Mouse (Mus musculus) heart, postnatal 36 days (tissue): ENCODE measurements around the gene Mrps27. TPM values are rescaled to one million over a fixed set of nuclear protein-coding genes. Genes with fewer than 3 reads are reported as not detected.
A peak's percentile ranks its signal among the peaks of the same experiment; 100 is the strongest.

Source experiments
- DNase-seq, 2 experiments: peaks; one replicate each; pipeline ENCODE4 v3.0.0; 2021 to 2022
- intact Hi-C: fragments of 180-260 bp; cut with DNase I; formaldehyde crosslinking; loops from one replicate; pipeline ENCODE4 v1.15.1; 2025
- total RNA-seq, 2 experiments: library from RNA; stranded (reverse); gene quantifications; 2 replicates each; pipeline ENCODE4 v1.2.3; 2021

The Mrps27 gene
- total RNA-seq, 2 experiments from 2014 or later: 48.2 to 48.8 TPM

DNA sequence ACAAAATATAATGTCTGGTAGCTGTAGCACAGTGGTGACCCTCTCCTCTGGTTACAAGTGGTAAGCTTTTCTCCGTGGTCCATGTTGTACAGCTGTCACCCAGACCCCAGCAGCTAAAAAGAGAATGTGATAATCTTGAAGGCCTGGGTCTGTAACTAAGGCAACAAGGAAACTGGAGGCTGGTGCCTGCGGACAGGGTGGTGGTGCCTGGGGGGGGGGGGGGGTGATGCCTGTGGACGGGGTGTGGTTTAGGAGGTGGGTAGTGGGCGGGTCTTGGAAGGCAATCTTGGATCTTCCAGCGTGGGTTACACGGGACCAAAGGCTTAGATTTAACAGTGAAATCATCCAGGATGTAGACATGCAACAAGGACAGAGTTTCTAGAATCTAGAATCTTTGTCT is 37.8 kb downstream of the Mrps27 start:
- intact Hi-C loops: no loop called here
- DNase-seq: no peak

DNA sequence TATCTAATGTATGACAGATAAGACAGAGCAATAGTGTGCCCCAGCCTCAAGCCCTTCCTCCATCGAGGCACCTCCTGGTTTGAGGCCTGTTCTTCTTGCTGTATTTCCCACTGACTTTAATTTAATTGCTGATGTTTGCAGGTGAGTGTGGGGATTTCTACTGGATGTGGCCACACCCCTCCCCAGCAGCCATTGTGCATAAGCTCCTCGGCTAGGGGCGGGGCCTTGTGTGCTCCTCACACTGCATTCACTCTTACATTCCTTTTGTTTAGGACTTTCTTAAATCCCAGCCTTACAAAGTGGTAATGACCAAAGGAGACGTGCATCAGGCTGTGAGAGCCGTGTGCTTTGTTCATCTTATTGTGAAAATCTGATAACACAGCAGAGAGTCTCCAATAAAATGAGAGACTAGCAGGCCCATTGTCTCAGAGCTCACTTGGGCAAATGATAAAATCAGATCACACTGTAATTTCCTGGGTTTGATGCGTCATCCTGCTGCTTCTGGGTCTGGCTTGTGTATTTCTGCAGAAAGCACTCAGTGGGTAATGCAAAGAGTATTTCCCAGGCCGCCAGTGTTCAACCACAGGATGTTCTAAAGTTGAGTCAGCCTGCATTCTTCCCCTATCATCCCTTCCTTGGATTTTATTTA is 40.1 kb downstream of the Mrps27 start:
- DNase-seq: no peak

DNA sequence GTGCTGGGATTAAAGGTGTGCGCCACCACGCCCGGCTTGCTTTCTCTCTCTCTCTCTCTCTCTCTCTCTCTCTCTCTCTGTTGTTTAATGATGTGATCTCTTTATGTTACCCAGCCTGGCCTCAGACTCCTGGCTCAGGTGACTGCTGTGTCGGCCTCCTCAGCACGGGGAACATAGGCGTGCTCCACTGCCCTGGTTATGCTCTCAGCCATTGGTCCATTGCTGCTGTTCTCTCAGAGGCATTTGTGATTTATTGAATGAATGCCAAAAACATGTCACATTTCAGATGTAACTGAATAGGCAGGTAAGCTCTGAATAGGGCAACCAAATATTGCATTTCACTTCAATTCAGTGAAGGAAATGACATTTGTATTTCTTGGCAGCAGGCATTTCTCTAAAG is 41.3 kb downstream of the Mrps27 start:
- intact Hi-C loops: no loop called here

More for the DNA sequence above, 40.1 kb downstream of the Mrps27 start:
- intact Hi-C loops: no loop called here

DNA sequence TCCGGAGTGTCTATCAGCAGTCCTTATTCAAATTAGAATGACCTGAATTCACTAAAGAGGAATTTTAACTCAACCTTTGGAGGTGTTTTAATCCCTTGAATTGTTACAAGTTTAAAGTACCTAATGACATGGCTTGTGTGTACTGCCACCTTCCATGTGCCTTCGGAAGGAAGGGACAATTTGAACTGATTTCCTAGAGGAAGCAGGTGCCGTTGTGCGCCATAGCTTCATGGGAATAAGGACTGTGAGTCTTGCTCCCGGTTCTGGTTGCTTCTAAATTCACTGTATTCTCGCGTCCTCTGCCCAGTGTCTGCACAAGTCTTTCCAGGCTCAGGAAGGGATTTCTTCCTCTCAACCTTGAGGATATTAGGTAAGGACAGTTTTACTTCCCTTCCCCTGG is 41.8 kb downstream of the Mrps27 start:
- intact Hi-C loops: no loop called here
- DNase-seq: no peak

More for the DNA sequence above, 41.3 kb downstream of the Mrps27 start:
- DNase-seq: no peak

DNA sequence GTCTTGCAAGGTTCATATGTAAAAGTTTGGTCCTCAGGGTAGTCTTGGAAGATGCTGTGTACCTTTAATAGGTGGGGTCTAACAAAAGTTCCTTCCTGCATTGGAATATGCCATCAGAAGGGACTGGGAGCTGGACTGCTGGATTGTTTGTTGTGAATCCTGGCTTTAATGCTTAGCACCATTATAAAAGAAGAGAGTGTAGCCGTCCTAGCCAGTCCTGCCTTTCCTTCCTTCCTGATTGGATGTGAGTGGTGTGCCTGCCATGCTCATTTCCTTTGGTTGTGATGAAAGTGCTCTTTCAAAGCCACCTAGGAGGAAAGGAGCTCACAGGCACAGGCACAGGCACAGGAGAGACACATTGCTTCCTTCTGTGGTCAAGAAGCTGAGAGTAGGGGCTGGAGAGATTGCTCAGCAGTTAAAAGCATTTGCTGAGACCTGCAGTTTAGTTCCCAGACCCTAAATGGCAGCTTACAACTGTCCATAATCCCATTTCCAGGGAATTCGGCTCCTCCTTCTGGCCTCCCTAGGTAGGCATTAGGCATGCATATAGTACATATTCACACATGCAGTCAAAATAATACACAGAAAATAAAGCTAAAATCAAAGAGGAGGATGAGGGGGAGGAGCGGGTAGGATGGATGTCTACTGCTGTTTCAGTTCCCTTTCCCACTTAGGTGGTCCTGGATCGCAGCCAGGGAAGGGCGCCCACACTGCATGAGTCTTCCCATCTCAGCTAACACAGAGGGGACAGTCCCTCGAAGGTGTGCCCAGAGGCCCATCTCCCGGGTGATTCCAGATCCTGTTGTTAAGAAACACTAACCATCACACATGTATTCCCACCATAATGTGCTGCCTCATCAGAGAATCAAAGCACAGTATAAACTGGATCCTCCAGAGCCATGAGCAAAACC is 43.6 kb downstream of the Mrps27 start:
- intact Hi-C loops: no loop called here
- DNase-seq: no peak

DNA sequence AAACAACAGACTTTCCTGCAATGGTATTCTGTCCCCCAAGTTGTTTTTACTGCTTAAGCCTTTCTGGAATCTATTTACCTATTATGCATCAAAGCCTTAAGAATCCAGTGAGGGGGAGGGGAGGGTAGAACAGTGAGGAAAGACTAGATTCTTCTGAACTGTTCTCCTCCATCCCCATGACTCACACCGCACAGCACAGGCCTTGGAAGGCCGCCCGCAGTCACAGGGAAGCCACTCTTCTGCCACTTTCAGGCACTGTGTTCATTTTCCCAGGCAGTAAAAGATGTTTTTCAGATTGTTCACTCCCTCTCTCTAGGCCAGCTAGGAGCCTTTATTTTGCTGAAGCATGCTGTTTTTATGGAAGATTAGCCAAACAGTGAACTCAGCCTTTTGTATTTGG is 46.8 kb downstream of the Mrps27 start:
- peak; percentile 54 to 57 for DNase-seq
- intact Hi-C loops: no loop called here

DNA sequence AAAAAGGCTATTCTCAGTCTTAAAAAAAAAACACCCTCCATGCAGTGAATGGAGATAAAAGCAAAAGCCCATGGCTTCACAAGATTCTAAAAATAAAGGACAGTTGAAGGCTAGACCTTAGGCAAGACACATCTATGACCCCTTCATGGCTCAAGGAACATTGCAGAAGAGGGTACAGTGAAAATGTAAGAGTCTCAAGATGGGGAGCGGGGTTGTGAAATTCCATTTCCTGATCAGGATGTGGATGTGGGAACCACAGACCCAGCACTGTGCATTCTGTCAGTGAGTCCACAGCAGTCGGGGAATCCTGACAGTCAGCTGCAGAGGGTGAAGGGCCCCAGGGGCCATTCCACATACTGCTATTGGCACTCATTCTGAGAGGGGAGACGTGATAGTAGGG is 48.5 kb downstream of the Mrps27 start:
- intact Hi-C loops: no loop called here
- DNase-seq: no peak

DNA sequence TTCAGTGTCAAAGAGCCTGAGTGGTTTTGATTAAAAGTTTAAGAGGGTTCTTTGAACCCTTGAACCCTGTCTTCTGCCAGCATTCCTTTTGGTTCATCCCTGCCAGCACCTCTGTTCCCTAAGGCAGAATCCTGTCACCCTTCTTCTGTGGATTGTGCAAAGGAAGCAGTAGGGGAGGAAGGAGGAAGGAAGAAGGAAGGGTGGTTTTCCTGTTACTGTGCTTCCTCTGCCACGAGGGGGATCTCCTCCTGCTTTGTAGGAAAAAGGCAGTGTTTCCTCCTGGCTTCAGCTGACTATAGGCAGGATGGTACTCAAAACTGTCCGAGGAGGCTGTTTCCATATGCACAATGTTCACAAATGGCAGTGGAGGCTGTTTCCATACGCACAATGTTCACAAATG is 50.1 kb downstream of the Mrps27 start:
- intact Hi-C loops: loop anchor here (2.0 kb wide), 1 partner anchor 18 kb away; no protein-coding TSS in a partner anchor
- no peak for DNase-seq

DNA sequence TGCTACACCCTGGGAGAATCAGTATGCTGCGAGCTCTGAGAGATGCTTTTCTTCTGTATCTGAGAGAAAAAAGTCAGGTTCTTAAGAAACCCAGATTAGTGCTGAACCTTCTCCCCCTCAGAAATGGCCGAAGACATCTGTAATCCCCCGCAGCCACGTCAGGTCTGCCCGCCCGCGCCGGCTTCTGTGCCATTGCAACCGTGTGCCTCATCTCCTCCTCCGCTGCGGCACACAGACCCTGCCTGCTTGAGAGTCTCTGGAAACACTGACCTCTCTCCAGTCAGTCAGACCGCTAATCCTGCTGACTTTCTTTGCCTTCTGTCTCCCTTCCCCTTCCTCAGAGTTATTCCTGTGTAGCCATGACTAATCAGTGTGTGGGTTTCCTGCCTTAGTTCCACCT is 50.9 kb downstream of the Mrps27 start:
- peak in 1 of 2 experiments; percentile 15 for DNase-seq
- intact Hi-C loops: loop anchor here (2.0 kb wide), 1 partner anchor 17 kb away; no protein-coding TSS in a partner anchor

DNA sequence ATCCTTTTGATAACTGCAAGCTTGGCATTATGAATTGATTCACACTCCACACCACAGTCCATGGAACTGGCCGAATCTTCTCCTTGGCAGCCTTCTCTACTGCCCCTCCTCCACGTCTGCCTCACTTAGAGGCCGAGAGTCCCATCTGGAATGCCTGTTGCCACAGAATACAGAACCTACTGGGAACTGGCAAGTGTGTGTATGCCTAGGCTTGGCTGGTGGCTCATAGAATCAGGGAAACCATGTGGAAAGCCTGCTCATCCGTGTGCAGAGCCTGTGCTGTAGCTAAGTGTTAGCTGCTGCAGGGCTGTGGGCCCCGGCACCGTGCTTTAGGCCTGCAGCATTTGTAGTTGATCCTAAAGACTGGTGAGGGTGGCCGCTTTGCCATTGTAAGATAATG is 52.6 kb downstream of the Mrps27 start:
- no peak for DNase-seq
- intact Hi-C loops: no loop called here

DNA sequence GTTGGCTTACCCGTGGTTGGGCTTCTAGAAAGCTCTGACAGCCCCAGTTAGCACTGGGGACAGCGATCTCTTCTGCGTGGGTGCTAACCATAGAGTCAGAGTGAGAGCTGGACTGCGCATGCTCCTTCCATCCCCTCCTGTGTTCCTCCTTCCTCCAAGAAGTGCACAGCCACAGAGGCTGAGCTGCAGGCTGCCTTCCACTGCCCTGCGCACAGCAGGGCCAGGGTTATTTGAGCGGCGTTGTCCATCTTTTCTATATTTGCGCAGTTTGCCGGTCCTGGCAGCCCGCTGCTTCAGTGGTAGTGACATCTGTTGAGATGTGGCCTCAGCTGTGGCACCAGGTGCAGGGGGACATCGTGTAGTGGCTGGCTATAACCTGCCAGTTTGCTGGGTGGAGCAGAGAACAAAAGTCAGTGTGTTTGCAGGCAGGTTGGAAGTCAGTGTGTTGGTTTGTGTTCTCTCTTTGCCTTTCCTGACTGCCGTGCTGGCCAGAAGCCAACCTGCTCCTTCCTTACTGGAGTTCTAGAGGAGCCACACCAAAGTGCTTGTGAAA is 53.6 kb downstream of the Mrps27 start:
- intact Hi-C loops: no loop called here
- peak; percentile 34 to 66 for DNase-seq

DNA sequence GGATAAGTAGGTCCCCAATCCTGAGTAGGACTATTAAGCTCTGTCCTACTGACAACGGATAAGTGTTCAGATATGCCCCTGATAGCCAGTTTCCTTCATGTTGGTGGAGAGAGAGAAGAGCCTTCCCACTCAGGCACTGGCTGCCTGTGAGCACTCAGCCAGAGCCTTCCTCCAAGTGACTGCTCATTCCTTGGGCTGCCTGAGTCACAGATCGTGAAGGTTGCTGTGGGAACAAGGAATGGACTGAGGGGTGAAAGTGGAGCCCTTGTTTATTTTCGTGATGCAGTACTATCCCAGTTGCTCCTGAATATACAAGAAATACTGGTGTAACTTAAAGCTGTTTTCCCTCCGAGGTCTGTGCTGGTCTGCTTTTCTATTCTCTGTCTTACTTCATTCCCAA is 54.8 kb downstream of the Mrps27 start:
- DNase-seq: no peak
- intact Hi-C loops: no loop called here

DNA sequence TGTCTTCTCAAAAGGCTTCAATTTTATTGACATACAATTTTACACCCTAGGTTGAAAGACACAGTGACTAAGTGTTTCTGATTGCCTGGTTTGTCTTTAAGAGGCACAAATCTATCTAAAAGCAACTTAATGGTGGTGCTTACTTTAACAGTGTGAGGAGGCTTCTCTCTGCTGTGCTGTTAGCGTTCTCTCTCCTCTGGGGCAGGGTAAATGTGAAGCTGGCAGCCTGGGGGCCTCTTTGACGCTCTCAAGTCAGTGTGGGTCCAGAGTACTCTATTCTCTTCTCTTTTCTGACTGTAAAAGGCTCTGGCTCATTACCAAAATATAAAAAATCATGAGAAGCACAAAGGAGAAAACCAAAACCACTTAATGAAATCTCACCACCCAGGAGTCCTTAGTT is 64.6 kb downstream of the Mrps27 start:
- intact Hi-C loops: no loop called here
- DNase-seq: no peak

DNA sequence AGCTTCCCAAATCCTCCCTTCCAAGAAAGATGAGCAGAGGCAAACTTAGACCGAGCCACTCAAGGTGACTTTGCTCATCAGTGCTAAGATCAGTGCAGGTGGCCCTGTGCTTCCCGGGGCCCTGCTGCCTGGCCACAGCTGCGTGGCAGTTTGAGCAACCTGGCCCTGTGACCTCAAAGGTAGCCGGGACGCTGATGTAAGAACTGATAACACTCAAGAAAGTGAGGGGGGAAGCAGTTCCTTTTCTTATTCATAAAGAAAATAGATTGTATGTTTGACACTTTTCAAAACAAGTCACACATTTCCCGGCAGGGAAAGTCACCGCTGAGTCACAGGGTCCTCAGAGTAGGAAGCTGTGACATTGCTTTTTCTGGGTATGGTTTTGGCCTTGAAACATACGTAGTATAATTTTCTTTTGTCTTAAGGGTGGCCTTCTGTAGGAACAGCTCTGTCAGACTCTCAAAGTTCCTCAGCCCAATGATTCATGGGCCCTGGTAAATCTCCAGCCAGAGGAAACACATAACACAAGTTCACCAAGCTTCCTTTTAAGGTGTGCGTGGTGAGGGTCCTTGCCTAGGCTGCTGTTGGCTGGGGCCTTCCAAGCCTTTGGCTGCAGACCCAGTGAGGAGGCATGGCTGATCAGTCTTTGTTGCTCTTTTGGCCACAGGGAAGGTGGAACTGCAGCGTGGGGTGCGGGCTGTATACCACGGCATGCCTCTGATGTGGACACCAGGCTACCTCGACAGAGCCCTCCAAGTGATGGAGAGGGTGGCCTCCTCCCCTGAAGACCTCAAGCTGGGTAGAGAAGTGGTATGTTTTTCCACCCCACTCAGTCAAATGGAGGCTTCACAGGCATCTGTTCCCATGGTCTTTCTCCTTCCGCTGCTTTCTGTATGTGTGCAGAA is 66.3 kb downstream of the Mrps27 start:
- intact Hi-C loops: loop anchor here (5.0 kb wide), 1 partner anchor 34 kb away; no protein-coding TSS in a partner anchor
- DNase-seq: no peak

DNA sequence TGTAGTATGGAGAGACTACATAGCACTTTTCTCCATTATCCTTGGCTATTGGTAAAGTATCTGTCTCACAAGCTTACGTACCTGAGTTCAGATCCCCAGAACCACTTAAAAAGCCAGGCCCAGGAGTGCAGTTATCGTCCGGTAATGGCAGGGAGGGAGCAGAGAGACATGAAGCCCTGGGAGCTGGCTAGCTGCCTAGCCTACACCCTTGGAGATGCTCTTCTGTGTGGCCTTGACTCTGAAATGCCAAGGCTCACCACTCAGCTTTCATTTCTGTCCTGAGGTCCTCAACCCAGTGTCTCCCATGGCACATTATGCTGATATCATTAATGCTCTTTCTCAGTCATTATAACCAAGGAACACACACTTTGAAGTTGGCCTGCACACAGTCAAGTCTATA is 67.2 kb downstream of the Mrps27 start:
- no peak for DNase-seq
- intact Hi-C loops: loop anchor here (2.0 to 5.0 kb wide), 2 partner anchors 17 to 34 kb away; no protein-coding TSS in a partner anchor

DNA sequence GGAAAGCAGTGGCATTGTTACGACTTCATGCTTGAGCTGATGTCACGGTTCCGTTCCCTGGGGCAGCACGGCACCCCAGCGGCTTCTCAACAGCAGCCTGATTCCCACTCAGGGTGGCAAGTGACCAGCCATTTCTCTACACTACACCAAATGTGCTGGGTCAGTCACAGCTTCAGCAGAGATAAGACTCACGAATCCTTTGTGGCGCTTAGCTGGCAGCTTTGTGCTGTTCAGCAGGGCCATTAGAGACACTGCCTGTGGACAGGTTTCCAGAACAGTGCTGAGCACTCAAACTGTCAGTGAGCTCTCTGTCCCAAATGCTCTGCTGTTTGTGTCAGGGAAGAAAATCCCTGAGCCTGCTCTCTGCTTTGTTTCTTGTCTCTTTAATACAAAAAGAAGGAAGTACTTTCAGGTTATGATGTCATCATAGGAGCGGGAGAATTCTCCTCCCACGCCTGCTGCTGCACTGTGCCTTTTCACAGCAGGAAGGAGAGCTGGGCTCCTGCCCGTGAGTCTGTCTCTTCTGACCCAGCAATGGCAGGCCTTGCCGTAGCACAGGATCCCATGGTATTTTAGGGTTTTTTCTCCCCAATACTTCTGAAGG is 68.0 kb downstream of the Mrps27 start:
- intact Hi-C loops: loop anchor here (2.0 to 5.0 kb wide), 2 partner anchors 18 to 35 kb away; no protein-coding TSS in a partner anchor
- peak; percentile 60 for DNase-seq

DNA sequence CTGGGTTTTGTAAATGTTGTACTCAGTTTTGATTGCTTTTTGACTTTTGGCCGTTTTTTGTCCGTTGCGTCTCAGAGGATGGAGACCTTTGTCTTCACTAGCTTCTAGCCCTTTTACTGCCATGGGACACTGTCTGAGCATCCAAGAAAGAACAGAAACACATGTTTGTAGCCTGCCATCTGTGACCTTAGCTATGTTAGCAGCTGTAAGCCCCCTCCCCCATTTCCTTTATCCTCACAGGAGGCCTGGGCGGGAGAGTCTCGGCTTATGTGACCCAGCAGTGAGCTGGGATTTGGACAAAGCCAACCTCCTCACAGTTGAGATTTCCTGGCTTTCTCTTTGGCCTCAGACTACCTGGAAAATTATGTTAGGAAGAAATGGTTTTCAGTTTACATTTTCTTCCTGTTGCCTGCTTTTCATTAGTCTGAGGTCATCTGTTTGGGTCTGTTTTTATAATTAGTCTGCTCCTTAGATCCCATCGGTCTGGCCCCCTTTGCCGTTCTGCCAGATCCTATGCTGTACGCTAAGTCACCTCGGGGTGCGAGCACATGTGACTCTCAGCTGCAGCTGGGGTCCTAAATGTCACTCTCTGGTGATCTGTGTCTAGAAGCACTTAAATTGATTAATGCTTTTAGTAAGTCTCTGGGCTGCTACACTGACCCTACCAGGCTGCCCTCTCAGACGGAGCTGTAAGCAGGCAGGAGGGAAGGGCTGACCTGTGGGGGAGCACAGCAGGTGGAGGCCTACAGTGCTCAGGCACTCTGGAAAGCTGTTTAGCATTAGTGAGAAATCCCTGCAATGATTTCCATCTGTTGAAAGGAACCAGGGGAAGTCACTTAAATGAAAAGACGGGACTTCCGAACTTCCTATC is 69.1 kb downstream of the Mrps27 start:
- no peak for DNase-seq
- intact Hi-C loops: loop anchor here (2.0 to 5.0 kb wide), 2 partner anchors 19 to 36 kb away; no protein-coding TSS in a partner anchor

DNA sequence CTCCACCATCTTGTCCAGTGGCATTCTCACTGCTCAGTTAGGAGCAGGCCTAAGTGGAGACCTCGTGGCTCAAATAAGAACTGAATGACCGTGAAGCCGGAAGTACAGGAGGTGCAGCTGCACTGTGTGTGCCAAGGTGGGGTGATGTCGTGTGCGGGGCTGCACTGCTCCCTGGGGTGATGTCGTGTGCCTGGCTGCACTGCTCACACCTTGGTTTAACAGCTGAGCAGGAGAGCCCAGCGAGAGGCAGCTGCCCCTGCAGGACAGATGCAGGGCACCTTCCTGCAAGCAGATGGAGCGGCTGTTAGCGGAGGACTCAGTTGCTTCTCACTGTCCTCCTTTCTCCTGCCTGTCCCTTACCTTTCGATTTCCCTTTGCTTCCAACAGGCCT is 69.8 kb downstream of the Mrps27 start:
- intact Hi-C loops: loop anchor here (5.0 kb wide), 1 partner anchor 37 kb away; no protein-coding TSS in a partner anchor
- DNase-seq: no peak

DNA sequence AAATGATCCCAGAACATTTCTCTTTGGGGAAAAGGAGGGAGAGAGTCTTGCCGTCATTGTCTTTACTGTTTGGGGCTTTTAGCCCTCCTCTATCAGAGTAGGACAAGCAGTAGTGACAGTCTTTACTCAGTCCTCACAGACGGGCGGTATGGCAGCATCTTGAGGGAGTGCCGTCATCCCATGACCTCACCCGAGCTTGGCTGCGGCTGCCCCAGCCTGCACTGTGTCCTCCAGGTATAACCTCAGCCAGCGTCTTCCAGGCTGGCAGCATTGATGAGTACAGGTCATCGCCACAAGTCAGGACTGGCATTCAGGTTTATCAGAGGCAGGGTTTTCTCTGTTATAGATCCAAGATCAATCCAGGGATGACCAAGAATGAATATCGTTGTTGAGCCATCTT is 72.0 kb downstream of the Mrps27 start:
- DNase-seq: no peak
- intact Hi-C loops: no loop called here
